11 mouse cellular contexts compared by ENCODE assay signal in the genomic region with DNA sequence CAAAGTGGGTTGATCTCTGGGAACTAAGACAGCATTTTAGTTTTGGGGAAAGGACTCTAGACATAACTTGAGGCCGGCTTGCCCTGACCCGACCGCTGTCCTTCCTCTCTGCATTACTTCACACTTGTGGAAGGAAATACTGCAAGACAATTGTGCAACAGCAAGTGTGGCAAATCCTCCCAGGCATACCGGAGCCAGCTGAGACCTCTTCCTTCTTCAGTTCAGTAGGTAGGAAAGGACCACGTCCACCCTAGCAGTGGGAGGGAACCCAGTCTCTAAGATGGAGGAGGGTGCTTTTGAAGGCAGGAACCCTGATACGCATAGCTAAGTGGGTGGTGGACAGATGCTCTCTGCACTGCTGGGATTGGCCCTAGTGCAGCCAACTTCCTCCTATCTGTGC. TPM values are rescaled to one million over a fixed set of nuclear protein-coding genes. Genes with fewer than 3 reads are reported as not detected.
DNase-seq lines count a peak whose midpoint lies in the region; ATAC-seq and TF ChIP-seq lines count a peak whose summit lies in the region.
"Had no signal": no experiment of that assay in that cellular context is flagged by ENCODE, and none has a peak within 500 bp of the region (broad histone marks: within the 10 kb centered on the region; RNA-seq: fewer than 3 reads in every experiment).

No protein-coding gene starts in this region.

- peak; percentile 42 for ATAC-seq in liver, embryonic 15.5 days (ENCODE audit: insufficient read depth)
- ATAC-seq in megakaryocyte progenitor cell, adult 5-6 weeks (replicated peaks; ENCODE audit: poor library complexity): peak; percentile 93
- ATAC-seq in midbrain, postnatal 0 days (ENCODE audit: low FRiP score): no peak

- TF ChIP-seq CTCF in midbrain, postnatal 0 days (IDR thresholded peaks at IDR 0.05): no peak

- DNase-seq in heart, adult 18-20 months: peak; percentile 23 to 56
- DNase-seq in heart, postnatal 4 days: no peak
- peak; percentile 36 for DNase-seq in c-Kit-positive CD71-negative TER-119-negative erythroid progenitor cells, embryonic 14.5 days (ENCODE audit: low read depth)
- no peak for DNase-seq in midbrain, postnatal 0 days (ENCODE audit: low spot score)
- DNase-seq in urinary bladder, adult 18-20 months (ENCODE audit: low spot score in 2 of 2): no peak
- no peak for DNase-seq in kidney, postnatal 10 days
- DNase-seq: cerebellum, adult 9-10 months; heart, postnatal 10 days; lung, embryonic 14.5 days had no signal

- no peaks in the 10 kb centered on the region for H3K9me3 ChIP-seq in liver, embryonic 15.5 days (replicated peaks)
- no peaks in the 10 kb centered on the region for H3K9me3 ChIP-seq in midbrain, postnatal 0 days (ENCODE audit: low read length)

- no peak overlapping the region for H3K9ac ChIP-seq in liver, embryonic 15.5 days
- no peak overlapping the region for H3K9ac ChIP-seq in midbrain, postnatal 0 days (replicated peaks; ENCODE audit: low read length, poor library complexity, severe bottlenecking)
- H3K9ac ChIP-seq: lung, embryonic 14.5 days had no signal

- H3K4me2 ChIP-seq in liver, embryonic 15.5 days: no peak overlapping the region
- H3K4me2 ChIP-seq in midbrain, postnatal 0 days (ENCODE audit: low read depth, low read length, poor library complexity, severe bottlenecking): no peak overlapping the region
- H3K4me2 ChIP-seq: lung, embryonic 14.5 days had no signal

- no peaks in the 10 kb centered on the region for H3K27me3 ChIP-seq in liver, embryonic 15.5 days
- no peaks in the 10 kb centered on the region for H3K27me3 ChIP-seq in midbrain, postnatal 0 days (ENCODE audit: insufficient read depth, low read length)

- peaks cover 6% of the 10 kb centered on the region; the same call in 1 of the 2 replicates for H3K4me1 ChIP-seq in liver, embryonic 15.5 days (replicated peaks)
- no peaks in the 10 kb centered on the region for H3K4me1 ChIP-seq in midbrain, postnatal 0 days (ENCODE audit: insufficient read depth, low read length)

- H3K36me3 ChIP-seq in liver, embryonic 15.5 days (replicated peaks): peaks cover 99% of the 10 kb centered on the region
- peaks cover 80% of the 10 kb centered on the region for H3K36me3 ChIP-seq in midbrain, postnatal 0 days (ENCODE audit: insufficient read depth, low read length)

- no peak overlapping the region for H3K4me3 ChIP-seq in liver, embryonic 15.5 days (replicated peaks)
- no peak overlapping the region for H3K4me3 ChIP-seq in midbrain, postnatal 0 days (ENCODE audit: low read depth, low read length)

- 68% methylated on average over 6 of the region's 6 CpGs for WGBS in liver, embryonic 15.5 days (ENCODE audit: insufficient replicate concordance)
- WGBS in midbrain, postnatal 0 days: 97% methylated on average over 6 of the region's 6 CpGs

- no peak overlapping the region for H3K27ac ChIP-seq in liver, embryonic 15.5 days (replicated peaks)
- no peak overlapping the region for H3K27ac ChIP-seq in midbrain, postnatal 0 days (ENCODE audit: low read depth, low read length)

RNA-seq across cellular contexts. Expression of a gene that starts 10.9 kb away (rescaled TPM):
- 10 to 100 TPM; 39.8 to 52.0 TPM for total RNA-seq in heart, adult 18-20 months (2021)
- 10 to 100 TPM; 50.1 to 55.5 TPM for total RNA-seq in heart, postnatal 4 days (2021)
- 73.5 and 73.9 TPM in 2 replicates for polyA plus RNA-seq in liver, embryonic 15.5 days (2015; fragmentation: Nextera tagmentation; extraction: Ambion mirVana)
- total RNA-seq in megakaryocyte progenitor cell, adult 5-6 weeks (2015): 128 and 132 TPM in 2 replicates
- 115 and 133 TPM in 2 replicates for total RNA-seq in megakaryocyte progenitor cell, adult 5-6 weeks (2017)
- total RNA-seq in midbrain, postnatal 0 days (2014; rRNA removed): 33.0 and 41.9 TPM in 2 replicates
- 92.5 and 102 TPM in 2 replicates for polyA plus RNA-seq in midbrain, postnatal 0 days (2015; fragmentation: Nextera tagmentation; extraction: Ambion mirVana)

RNA-seq across cellular contexts. Expression of a gene that starts 18.3 kb away (rescaled TPM):
- 1 to 10 TPM; 7.2 to 8.6 TPM for total RNA-seq in heart, adult 18-20 months (2021)
- total RNA-seq in heart, postnatal 4 days (2021): 10 to 100 TPM; 13.1 to 14.9 TPM
- 9.8 and 12.4 TPM in 2 replicates for polyA plus RNA-seq in liver, embryonic 15.5 days (2015; fragmentation: Nextera tagmentation; extraction: Ambion mirVana)
- total RNA-seq in megakaryocyte progenitor cell, adult 5-6 weeks (2015): 19.3 and 23.2 TPM in 2 replicates
- total RNA-seq in megakaryocyte progenitor cell, adult 5-6 weeks (2017): 26.0 and 35.2 TPM in 2 replicates
- total RNA-seq in midbrain, postnatal 0 days (2014; rRNA removed): 3.1 and 3.7 TPM in 2 replicates
- 17.4 and 21.2 TPM in 2 replicates for polyA plus RNA-seq in midbrain, postnatal 0 days (2015; fragmentation: Nextera tagmentation; extraction: Ambion mirVana)

RNA-seq across cellular contexts. Expression of a gene that starts 29.1 kb away (rescaled TPM):
- not detected for total RNA-seq in heart, adult 18-20 months (2021)
- 1 to 10 TPM in 1 of 2 experiments, under 1 TPM in 1; 0.71 to 1.2 TPM for total RNA-seq in heart, postnatal 4 days (2021)
- 0.14 TPM in 1 of 2 replicates, not detected in the other for polyA plus RNA-seq in liver, embryonic 15.5 days (2015; fragmentation: Nextera tagmentation; extraction: Ambion mirVana)
- 0.72 TPM in 1 of 2 replicates, not detected in the other for total RNA-seq in megakaryocyte progenitor cell, adult 5-6 weeks (2015)
- total RNA-seq in megakaryocyte progenitor cell, adult 5-6 weeks (2017): 1.4 TPM in 1 of 2 replicates, not detected in the other
- total RNA-seq in midbrain, postnatal 0 days (2014; rRNA removed): 1.5 TPM in 1 of 2 replicates, not detected in the other
- polyA plus RNA-seq in midbrain, postnatal 0 days (2015; fragmentation: Nextera tagmentation; extraction: Ambion mirVana): 1.1 and 1.2 TPM in 2 replicates
- polyA plus RNA-seq: lung, embryonic 14.5 days had no signal

RNA-seq across cellular contexts. Expression of a gene that starts 51.8 kb away (rescaled TPM):
- 10 to 100 TPM; 37.8 to 45.1 TPM for total RNA-seq in heart, adult 18-20 months (2021)
- total RNA-seq in heart, postnatal 4 days (2021): 10 to 100 TPM; 30.5 to 33.9 TPM
- 14.4 and 17.7 TPM in 2 replicates for polyA plus RNA-seq in liver, embryonic 15.5 days (2015; fragmentation: Nextera tagmentation; extraction: Ambion mirVana)
- 20.0 and 24.5 TPM in 2 replicates for total RNA-seq in megakaryocyte progenitor cell, adult 5-6 weeks (2015)
- total RNA-seq in megakaryocyte progenitor cell, adult 5-6 weeks (2017): 18.6 and 19.4 TPM in 2 replicates
- 10.5 and 14.6 TPM in 2 replicates for total RNA-seq in midbrain, postnatal 0 days (2014; rRNA removed)
- 21.6 and 23.3 TPM in 2 replicates for polyA plus RNA-seq in midbrain, postnatal 0 days (2015; fragmentation: Nextera tagmentation; extraction: Ambion mirVana)

RNA-seq across cellular contexts. Expression of a gene that starts 56.0 kb away (rescaled TPM):
- 10 to 100 TPM; 21.2 to 22.6 TPM for total RNA-seq in heart, adult 18-20 months (2021)
- total RNA-seq in heart, postnatal 4 days (2021): 10 to 100 TPM; 26.5 to 30.2 TPM
- polyA plus RNA-seq in liver, embryonic 15.5 days (2015; fragmentation: Nextera tagmentation; extraction: Ambion mirVana): 27.2 and 29.6 TPM in 2 replicates
- 8.6 and 9.9 TPM in 2 replicates for total RNA-seq in megakaryocyte progenitor cell, adult 5-6 weeks (2015)
- 12.7 and 13.7 TPM in 2 replicates for total RNA-seq in megakaryocyte progenitor cell, adult 5-6 weeks (2017)
- 74.0 and 75.5 TPM in 2 replicates for total RNA-seq in midbrain, postnatal 0 days (2014; rRNA removed)
- 62.5 and 67.2 TPM in 2 replicates for polyA plus RNA-seq in midbrain, postnatal 0 days (2015; fragmentation: Nextera tagmentation; extraction: Ambion mirVana)

Comparison
In these comparisons a context has a peak if more than half of its experiments do, and no peak if none do; other contexts are left out.
1. DNase-seq: peak in heart, adult 18-20 months (2 of 2) and c-Kit-positive CD71-negative TER-119-negative erythroid progenitor cells, embryonic 14.5 days (single experiment); none in heart, postnatal 4 days (single experiment), midbrain, postnatal 0 days (single experiment), urinary bladder, adult 18-20 months (0 of 2) and kidney, postnatal 10 days (single experiment).